25 mouse cellular contexts compared by ENCODE assay signal in genomic region chr6:21993070-21993469, GRCm38 (mm10). TPM values are rescaled to one million over a fixed set of nuclear protein-coding genes. Genes with fewer than 3 reads are reported as not detected.
DNase-seq lines count a peak whose midpoint lies in the region; ATAC-seq and TF ChIP-seq lines count a peak whose summit lies in the region.
"Had no signal": no experiment of that assay in that cellular context is flagged by ENCODE, and none has a peak within 500 bp of the region (broad histone marks: within the 10 kb centered on the region; RNA-seq: fewer than 3 reads in every experiment).

No protein-coding gene starts in this region.

- H3K27me3 ChIP-seq in kidney, embryonic 14.5 days (ENCODE audit: control insufficient read depth, insufficient read depth, low read length): no peaks in the 10 kb centered on the region
- H3K27me3 ChIP-seq in C2C12 (ENCODE audit: control insufficient read depth, insufficient read depth, insufficient read length) (no peaks in the 10 kb centered on the region), myocyte (ENCODE audit: control insufficient read depth, insufficient read depth, insufficient read length) (no peaks in the 10 kb centered on the region)
- H3K27me3 ChIP-seq: embryonic facial prominence, embryonic 12.5 days; forebrain, embryonic 12.5 days had no signal

- TF ChIP-seq CTCF in gastrocnemius, adult 2 months (IDR thresholded peaks at IDR 0.05): no peak
- no peak for TF ChIP-seq CTCF in C2C12 (IDR thresholded peaks at IDR 0.05; ENCODE audit: control insufficient read depth, insufficient read depth, insufficient read length)

- H3K9me3 ChIP-seq in kidney, embryonic 14.5 days (ENCODE audit: control insufficient read depth, low read length): no peaks in the 10 kb centered on the region
- H3K9me3 ChIP-seq: embryonic facial prominence, embryonic 10.5 days; embryonic facial prominence, embryonic 12.5 days; forebrain, embryonic 10.5 days; forebrain, embryonic 12.5 days had no signal

- H3ac ChIP-seq in C2C12 (ENCODE audit: control insufficient read depth, insufficient read length, low read depth) (no peak overlapping the region), myocyte (ENCODE audit: control insufficient read depth, insufficient read length) (no peak overlapping the region)

- peak overlapping the region; percentile 9; the same call in 1 of the 2 replicates for H3K27ac ChIP-seq in gastrocnemius, adult 2 months
- H3K27ac ChIP-seq in kidney, embryonic 14.5 days (ENCODE audit: low read depth, low read length): peak overlapping the region; percentile 30; the same call in 1 of the 2 replicates
- H3K27ac ChIP-seq: embryonic facial prominence, embryonic 10.5 days; embryonic facial prominence, embryonic 12.5 days; forebrain, embryonic 10.5 days; forebrain, embryonic 12.5 days had no signal

- no peak overlapping the region for H3K4me3 ChIP-seq in gastrocnemius, adult 2 months
- no peak overlapping the region for H3K4me3 ChIP-seq in kidney, embryonic 14.5 days (ENCODE audit: low read length)
- H3K4me3 ChIP-seq in C2C12 (ENCODE audit: insufficient read depth, poor library complexity, severe bottlenecking): no peak overlapping the region
- H3K4me3 ChIP-seq in myocyte: no peak overlapping the region
- H3K4me3 ChIP-seq: embryonic facial prominence, embryonic 10.5 days; embryonic facial prominence, embryonic 12.5 days; erythroblast, embryonic 14.5 days; forebrain, embryonic 10.5 days; forebrain, embryonic 12.5 days had no signal

- DNase-seq in gastrocnemius, adult 2 months: no peak
- DNase-seq in gastrocnemius, postnatal 4 days (ENCODE audit: low spot score in 2 of 2): no peak
- no peak for DNase-seq in kidney, postnatal 14 days
- DNase-seq in urinary bladder, postnatal 14 days (ENCODE audit: low spot score): no peak
- no peak for DNase-seq in testis, postnatal 10 days (ENCODE audit: low spot score)
- DNase-seq: adrenal gland, adult 2 months; adrenal gland, postnatal 10 days; adrenal gland, postnatal 25 days; B cell, adult 2 months; cerebellum, adult 11-12 months; cerebellum, adult 2 months; cerebellum, adult 9-10 months; cerebellum, postnatal 10 days; cerebellum, postnatal 25 days had no signal

- no peaks in the 10 kb centered on the region for H3K79me3 ChIP-seq in C2C12 (ENCODE audit: low read depth)

- no peak overlapping the region for H3K9ac ChIP-seq in kidney, embryonic 14.5 days (ENCODE audit: low read depth, low read length)
- H3K9ac ChIP-seq: embryonic facial prominence, embryonic 12.5 days; forebrain, embryonic 12.5 days had no signal

- H3K79me2 ChIP-seq in C2C12 (ENCODE audit: control insufficient read depth, insufficient read depth) (no peaks in the 10 kb centered on the region), myocyte (ENCODE audit: control insufficient read depth, insufficient read depth) (no peaks in the 10 kb centered on the region)

- TF ChIP-seq POLR2A in myocyte (IDR thresholded peaks at IDR 0.05; ENCODE audit: insufficient read length, low read depth): no peak

- intact Hi-C loops in gastrocnemius, adult 2 months (cut with DNase I): no loop called here

- no peaks in the 10 kb centered on the region for H3K36me3 ChIP-seq in kidney, embryonic 14.5 days (ENCODE audit: control insufficient read depth, insufficient read depth, low read length)
- H3K36me3 ChIP-seq in C2C12 (ENCODE audit: control insufficient read depth, insufficient read depth) (no peaks in the 10 kb centered on the region), myocyte (ENCODE audit: control insufficient read depth, insufficient read depth) (no peaks in the 10 kb centered on the region)
- H3K36me3 ChIP-seq: embryonic facial prominence, embryonic 12.5 days; forebrain, embryonic 12.5 days had no signal

- ATAC-seq in kidney, embryonic 14.5 days (ENCODE audit: low FRiP score, low TSS enrichment): no peak
- ATAC-seq: forebrain, embryonic 14.5 days; forebrain, embryonic 16.5 days had no signal

- H3K4me1 ChIP-seq in kidney, embryonic 14.5 days (ENCODE audit: control insufficient read depth, insufficient read depth, low read length): peaks cover 19% of the 10 kb centered on the region
- H3K4me1 ChIP-seq: forebrain, embryonic 10.5 days had no signal

- WGBS in kidney, embryonic 14.5 days: 49% methylated on average over 2 of the region's 2 CpGs

- H3K4me2 ChIP-seq in kidney, embryonic 14.5 days (replicated peaks; ENCODE audit: low read depth, low read length): no peak overlapping the region
- H3K4me2 ChIP-seq in myocyte (ENCODE audit: low read depth): no peak overlapping the region
- H3K4me2 ChIP-seq: embryonic facial prominence, embryonic 12.5 days; forebrain, embryonic 12.5 days had no signal

TF ChIP-seq in C2C12, 6 proteins besides CTCF, POLR2A, EP300 and RAD21:
- TF ChIP-seq MYOD1 (IDR thresholded peaks at IDR 0.05; ENCODE audit: control insufficient read depth, insufficient read length, low read depth): peak; percentile 85
- TF ChIP-seq FOSL1 (IDR thresholded peaks at IDR 0.05; ENCODE audit: insufficient read depth, low read length, poor library complexity, severe bottlenecking): no peak

TF ChIP-seq in myocyte, 11 proteins besides CTCF, POLR2A, EP300 and RAD21:
- no peak for TF ChIP-seq TCF12 (IDR thresholded peaks at IDR 0.05; ENCODE audit: insufficient read depth, poor library complexity, severe bottlenecking)
- peak in 2 of 3 experiments; percentile 36 to 44 for TF ChIP-seq MYOD1 (IDR thresholded peaks at IDR 0.05; ENCODE audit: control insufficient read depth in 1 of 3, insufficient read length in 2 of 3, low read depth in 2 of 3)
- no peak for TF ChIP-seq REST (IDR thresholded peaks at IDR 0.05; ENCODE audit: insufficient read depth, insufficient read length)

RNA-seq across cellular contexts. Expression of gene Cped1, which starts 7.4 kb away (rescaled TPM):
- total RNA-seq in gastrocnemius, adult 2 months (2021): 10 to 100 TPM; 22.4 to 24.5 TPM
- 10 to 100 TPM; 21.4 to 23.3 TPM for total RNA-seq in gastrocnemius, postnatal 4 days (2021)
- polyA plus RNA-seq in kidney, embryonic 14.5 days (2014; fragmentation: Nextera tagmentation; extraction: Ambion mirVana): 59.7 and 67.9 TPM in 2 replicates
- polyA plus RNA-seq in C2C12 (2012; fragmentation: generic; extraction: Trizol) (1.2 TPM), myocyte (2012; fragmentation: generic; extraction: Trizol) (0.79 TPM)
- total RNA-seq: MEL had no signal

RNA-seq across cellular contexts. Expression of gene Ing3, which starts 43.7 kb away (rescaled TPM):
- total RNA-seq in gastrocnemius, adult 2 months (2021): 1 to 10 TPM; 9.1 to 9.8 TPM
- total RNA-seq in gastrocnemius, postnatal 4 days (2021): 10 to 100 TPM; 18.8 to 19.4 TPM
- polyA plus RNA-seq in kidney, embryonic 14.5 days (2014; fragmentation: Nextera tagmentation; extraction: Ambion mirVana): 57.9 and 63.6 TPM in 2 replicates
- polyA plus RNA-seq in C2C12 (2012; fragmentation: generic; extraction: Trizol) (9.5 TPM), myocyte (2012; fragmentation: generic; extraction: Trizol) (8.1 TPM)

Comparison
In these comparisons a context has a peak if more than half of its experiments do, and no peak if none do; other contexts are left out.
1. RNA of gene Cped1, which starts 7.4 kb away (polyA plus RNA-seq): 59.7 to 67.9 TPM in kidney, embryonic 14.5 days; 1.2 TPM in C2C12 (single experiment) and 0.79 TPM in myocyte (single experiment); every median in the first group is over 10 times any median in the second.